Mouse (Mus musculus) G1E (cell line): ENCODE measurements around the gene Vps13d.

ENCODE experiments used
- CTCF ChIP-seq: IDR thresholded peaks from 2 replicates; pipeline ENCODE4 v1.5.1; 2012; ENCODE audit warnings: low read depth, low read length, inconsistent platforms, mixed read lengths
- GATA1 ChIP-seq: IDR thresholded peaks from 2 replicates; pipeline ENCODE4 v1.6.1; 2012; ENCODE audit warnings: borderline replicate concordance, low read length, inconsistent platforms, mixed read lengths
- GATA2 ChIP-seq: IDR thresholded peaks from 2 replicates; pipeline ENCODE4 v1.6.1; 2012; ENCODE audit warnings: low read depth, low read length, inconsistent platforms, borderline replicate concordance
- POLR2AphosphoS5 ChIP-seq: IDR thresholded peaks from 2 replicates; pipeline ENCODE4 v1.6.1; 2012; ENCODE audit warnings: low read depth, low read length, inconsistent platforms; ENCODE audit not compliant: insufficient replicate concordance
- TAL1 ChIP-seq: conservative IDR thresholded peaks from 2 replicates; pipeline ENCODE4 v1.6.1; 2012; ENCODE audit warnings: low read depth, low read length, inconsistent platforms, mixed read lengths

- no peak for TF ChIP-seq CTCF
- no peak for TF ChIP-seq POLR2AphosphoS5
- no peak for TF ChIP-seq GATA1
- TF ChIP-seq TAL1: no peak
- TF ChIP-seq GATA2: no peak
These were observed 168.4 kb downstream of the Vps13d start for GRCm38 (mm10) chr4:145026449-145026851.
